Mouse (Mus musculus): ENCODE results near the gene Nat8l. TPM values are rescaled to one million over a fixed set of nuclear protein-coding genes. Genes with fewer than 3 reads are reported as not detected.
A peak's percentile ranks its signal among the peaks of the same experiment; 100 is the strongest.
"Not testable (repeated sequence)": the region's sequence is repeated elsewhere in the genome, so short reads cannot be mapped to it uniquely, and the experiment has no call there.

The Nat8l gene
- total RNA-seq (2021), result 10 to 100 TPM; 76.4 to 77.9 TPM

GRCm38 (mm10) chr5:33995843-33996693, at the start of gene Nat8l:
Gene Nat8l, plus strand, starts transcription at chr5:33995984.
- peak; percentile 88 to 90 for DNase-seq (ENCODE audit: extremely low spot score in 1 of 2, low spot score in 2 of 2)
- intact Hi-C loops (cut with DNase I), result no loop called here

GRCm38 (mm10) chr5:33947035-33947434, 48.7 kb upstream of the Nat8l start:
- DNase-seq (ENCODE audit: extremely low spot score in 1 of 2, low spot score in 2 of 2); intact Hi-C loops (cut with DNase I): not testable (repeated sequence)

GRCm38 (mm10) chr5:33948314-33948713, 47.5 kb upstream of the Nat8l start:
- no peak for DNase-seq (ENCODE audit: extremely low spot score in 1 of 2, low spot score in 2 of 2)
- intact Hi-C loops (cut with DNase I), result no loop called here

- intact Hi-C loops (cut with DNase I), result no loop called here
- DNase-seq (ENCODE audit: extremely low spot score in 1 of 2, low spot score in 2 of 2), result no peak
These were observed 42.2 kb upstream of the Nat8l start for GRCm38 (mm10) chr5:33953471-33954185.

GRCm38 (mm10) chr5:33954354-33954753, 41.4 kb upstream of the Nat8l start:
- DNase-seq (ENCODE audit: extremely low spot score in 1 of 2, low spot score in 2 of 2), result peak; percentile 79 to 82
- intact Hi-C loops (cut with DNase I), result no loop called here

GRCm38 (mm10) chr5:33955868-33956267, 39.9 kb upstream of the Nat8l start:
- intact Hi-C loops (cut with DNase I), result no loop called here
- DNase-seq (ENCODE audit: extremely low spot score in 1 of 2, low spot score in 2 of 2), result no peak

- intact Hi-C loops (cut with DNase I), result no loop called here
- no peak for DNase-seq (ENCODE audit: extremely low spot score in 1 of 2, low spot score in 2 of 2)
These were observed 36.4 kb upstream of the Nat8l start for GRCm38 (mm10) chr5:33959382-33959781.

- intact Hi-C loops (cut with DNase I), result no loop called here
These were observed 21.0 kb upstream of the Nat8l start for GRCm38 (mm10) chr5:33974736-33975135.

GRCm38 (mm10) chr5:33976267-33976666, 19.5 kb upstream of the Nat8l start:
- intact Hi-C loops (cut with DNase I), result no loop called here
- DNase-seq (ENCODE audit: extremely low spot score in 1 of 2, low spot score in 2 of 2), result no peak

More at GRCm38 (mm10) chr5:33974736-33975135, 21.0 kb upstream of the Nat8l start:
- no peak for DNase-seq (ENCODE audit: extremely low spot score in 1 of 2, low spot score in 2 of 2)

- no peak for DNase-seq (ENCODE audit: extremely low spot score in 1 of 2, low spot score in 2 of 2)
- intact Hi-C loops (cut with DNase I), result no loop called here
These were observed 13.0 kb upstream of the Nat8l start for GRCm38 (mm10) chr5:33982731-33983259.

GRCm38 (mm10) chr5:33983309-33984121, 12.3 kb upstream of the Nat8l start, which contains the start of gene Gm1673:
Gene Gm1673, plus strand, starts transcription at chr5:33983433.
- DNase-seq (ENCODE audit: extremely low spot score in 1 of 2, low spot score in 2 of 2), result peak; percentile 91 to 94
- intact Hi-C loops (cut with DNase I), result no loop called here

- DNase-seq (ENCODE audit: extremely low spot score in 1 of 2, low spot score in 2 of 2), result peak in 1 of 2 experiments; percentile 80
- intact Hi-C loops (cut with DNase I), result no loop called here
These were observed 836 bp upstream of the Nat8l start for GRCm38 (mm10) chr5:33994671-33995625.

- no peak for DNase-seq (ENCODE audit: extremely low spot score in 1 of 2, low spot score in 2 of 2)
- intact Hi-C loops (cut with DNase I), result no loop called here
These were observed 886 bp downstream of the Nat8l start for GRCm38 (mm10) chr5:33996694-33997045.

- intact Hi-C loops (cut with DNase I), result no loop called here
- DNase-seq (ENCODE audit: extremely low spot score in 1 of 2, low spot score in 2 of 2), result peak; percentile 64 to 86
These were observed 1.4 kb downstream of the Nat8l start for GRCm38 (mm10) chr5:33997051-33997741.

- intact Hi-C loops (cut with DNase I), result no loop called here
- peak in 1 of 2 experiments; percentile 45 for DNase-seq (ENCODE audit: extremely low spot score in 1 of 2, low spot score in 2 of 2)
These were observed 2.2 kb downstream of the Nat8l start for GRCm38 (mm10) chr5:33997829-33998504.

- intact Hi-C loops (cut with DNase I), result no loop called here
- DNase-seq (ENCODE audit: extremely low spot score in 1 of 2, low spot score in 2 of 2), result no peak
These were observed 2.7 kb downstream of the Nat8l start for GRCm38 (mm10) chr5:33998505-33998877.

Measured in left cerebral cortex, postnatal 10 days (tissue).